Mouse (Mus musculus): Measurements from ENCODE around the gene Hist1h2aa. TPM values are rescaled to one million over a fixed set of nuclear protein-coding genes. Genes with fewer than 3 reads are reported as not detected.

The Hist1h2aa gene
- not detected for polyA plus RNA-seq (2014; fragmentation: Illumina TruSeq; extraction: RNeasy Lipid Tissue Mini Kit (QIAGEN cat#74804); ENCODE audit: low read depth, low replicate concordance)

DNA sequence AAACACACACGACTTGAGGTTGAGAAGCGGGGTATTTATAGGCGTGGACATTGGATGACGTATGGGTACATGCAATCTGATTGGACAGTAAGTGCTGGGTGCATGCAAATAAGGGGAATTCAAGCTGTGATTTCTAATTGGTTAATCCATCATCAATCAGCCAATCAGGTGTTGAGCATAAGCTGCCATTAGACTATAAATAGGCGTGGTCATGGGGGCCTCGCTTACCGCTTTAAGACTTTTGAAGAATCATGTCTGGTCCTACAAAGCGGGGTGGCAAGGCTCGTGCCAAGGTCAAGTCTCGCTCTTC lies at the start of gene Hist1h2aa:
TSS of gene Hist1h2aa (plus strand) at position 252 of the 310 bp plus-strand sequence.

DNA sequence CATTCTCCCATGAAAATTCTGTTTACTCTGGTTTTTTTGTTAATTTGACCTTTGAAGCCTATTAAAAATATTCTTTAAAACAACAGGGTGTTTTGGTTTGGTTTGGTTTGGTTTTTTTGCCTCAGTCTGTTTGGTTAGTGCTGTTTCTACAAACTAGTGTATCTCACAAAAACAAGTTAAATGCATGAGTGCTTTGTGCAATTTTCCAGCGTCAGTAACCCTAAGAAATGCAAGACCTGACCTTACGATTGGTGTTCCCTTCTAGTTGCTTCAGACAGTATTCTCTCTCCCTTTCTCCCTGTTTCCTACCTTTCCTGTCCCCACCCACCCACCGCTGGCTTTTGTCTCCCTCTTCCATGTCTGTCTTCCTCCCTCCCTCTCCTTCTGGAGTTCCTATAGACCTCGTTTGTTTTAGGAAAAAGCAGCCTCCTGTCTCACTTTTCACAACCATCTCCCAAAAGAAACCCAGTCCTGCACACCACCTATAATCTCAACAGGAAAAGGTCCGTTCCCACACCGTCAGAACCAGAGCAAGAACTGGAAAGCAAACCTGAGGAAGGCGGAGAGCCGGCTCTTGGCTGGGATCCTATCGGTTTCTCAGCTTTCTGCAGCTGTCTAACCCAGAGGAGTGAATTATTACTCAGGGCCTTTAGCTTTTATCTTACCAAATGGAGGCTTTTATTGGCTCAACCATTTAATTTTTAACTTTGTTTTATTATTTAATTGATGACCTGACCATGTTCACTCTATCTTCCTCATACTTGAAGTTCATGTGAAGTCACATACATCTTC lies 19.7 kb upstream of the Hist1h2aa start, which contains the start of gene Slc17a4:
TSS of gene Slc17a4 (minus strand) at position 634 of the 792 bp plus-strand sequence.

GRCm38 (mm10) chr13:23933421-23934210 lies 646 bp upstream of the Hist1h2aa start, which contains the start of gene Hist1h2ba:
Gene Hist1h2ba (minus strand): TSS chr13:23934156.

Other genes with a start within 250 kb of the Hist1h2aa start
- gene Hist1h1t, start 238.6 kb upstream of the Hist1h2aa start, polyA plus RNA-seq (2014; fragmentation: Illumina TruSeq; extraction: RNeasy Lipid Tissue Mini Kit (QIAGEN cat#74804); ENCODE audit: low read depth, low replicate concordance) = 0.91 TPM
- 3.9 TPM for gene Hist1h4c, start 236.0 kb upstream of the Hist1h2aa start, polyA plus RNA-seq (2014; fragmentation: Illumina TruSeq; extraction: RNeasy Lipid Tissue Mini Kit (QIAGEN cat#74804); ENCODE audit: low read depth, low replicate concordance)
- gene Hfe, start 223.6 kb upstream of the Hist1h2aa start, polyA plus RNA-seq (2014; fragmentation: Illumina TruSeq; extraction: RNeasy Lipid Tissue Mini Kit (QIAGEN cat#74804); ENCODE audit: low read depth, low replicate concordance) = 13.3 TPM
- gene Hist1h1c, start 195.7 kb upstream of the Hist1h2aa start, polyA plus RNA-seq (2014; fragmentation: Illumina TruSeq; extraction: RNeasy Lipid Tissue Mini Kit (QIAGEN cat#74804); ENCODE audit: low read depth, low replicate concordance) = 1.8 TPM
- not detected for gene Hist1h3c, start 188.9 kb upstream of the Hist1h2aa start, polyA plus RNA-seq (2014; fragmentation: Illumina TruSeq; extraction: RNeasy Lipid Tissue Mini Kit (QIAGEN cat#74804); ENCODE audit: low read depth, low replicate concordance)
- gene Hist1h2bb, start 187.7 kb upstream of the Hist1h2aa start, polyA plus RNA-seq (2014; fragmentation: Illumina TruSeq; extraction: RNeasy Lipid Tissue Mini Kit (QIAGEN cat#74804); ENCODE audit: low read depth, low replicate concordance) = not detected
- gene Hist1h2ab, start 183.3 kb upstream of the Hist1h2aa start, polyA plus RNA-seq (2014; fragmentation: Illumina TruSeq; extraction: RNeasy Lipid Tissue Mini Kit (QIAGEN cat#74804); ENCODE audit: low read depth, low replicate concordance) = not detected
- gene Hist1h3b, start 182.2 kb upstream of the Hist1h2aa start, polyA plus RNA-seq (2014; fragmentation: Illumina TruSeq; extraction: RNeasy Lipid Tissue Mini Kit (QIAGEN cat#74804); ENCODE audit: low read depth, low replicate concordance) = not detected
- not detected for gene Hist1h4b, start 177.4 kb upstream of the Hist1h2aa start, polyA plus RNA-seq (2014; fragmentation: Illumina TruSeq; extraction: RNeasy Lipid Tissue Mini Kit (QIAGEN cat#74804); ENCODE audit: low read depth, low replicate concordance)
- gene Hist1h4a, start 173.2 kb upstream of the Hist1h2aa start, polyA plus RNA-seq (2014; fragmentation: Illumina TruSeq; extraction: RNeasy Lipid Tissue Mini Kit (QIAGEN cat#74804); ENCODE audit: low read depth, low replicate concordance) = 3.1 TPM
- gene Hist1h3a, start 172.1 kb upstream of the Hist1h2aa start, polyA plus RNA-seq (2014; fragmentation: Illumina TruSeq; extraction: RNeasy Lipid Tissue Mini Kit (QIAGEN cat#74804); ENCODE audit: low read depth, low replicate concordance) = not detected
- not detected for gene Hist1h1a, start 170.8 kb upstream of the Hist1h2aa start, polyA plus RNA-seq (2014; fragmentation: Illumina TruSeq; extraction: RNeasy Lipid Tissue Mini Kit (QIAGEN cat#74804); ENCODE audit: low read depth, low replicate concordance)
- 4.5 TPM for gene Trim38, start 164.5 kb upstream of the Hist1h2aa start, polyA plus RNA-seq (2014; fragmentation: Illumina TruSeq; extraction: RNeasy Lipid Tissue Mini Kit (QIAGEN cat#74804); ENCODE audit: low read depth, low replicate concordance)
- gene Slc17a2, start 127.5 kb upstream of the Hist1h2aa start, polyA plus RNA-seq (2014; fragmentation: Illumina TruSeq; extraction: RNeasy Lipid Tissue Mini Kit (QIAGEN cat#74804); ENCODE audit: low read depth, low replicate concordance) = 0.25 TPM
- 0.57 TPM for gene Slc17a3, start 95.0 kb upstream of the Hist1h2aa start, polyA plus RNA-seq (2014; fragmentation: Illumina TruSeq; extraction: RNeasy Lipid Tissue Mini Kit (QIAGEN cat#74804); ENCODE audit: low read depth, low replicate concordance)
- gene Slc17a1, start 66.7 kb upstream of the Hist1h2aa start, polyA plus RNA-seq (2014; fragmentation: Illumina TruSeq; extraction: RNeasy Lipid Tissue Mini Kit (QIAGEN cat#74804); ENCODE audit: low read depth, low replicate concordance) = 0.53 TPM
- not detected for gene Slc17a4, start 19.5 kb upstream of the Hist1h2aa start, polyA plus RNA-seq (2014; fragmentation: Illumina TruSeq; extraction: RNeasy Lipid Tissue Mini Kit (QIAGEN cat#74804); ENCODE audit: low read depth, low replicate concordance)
- gene Hist1h2ba, start 306 bp upstream of the Hist1h2aa start, polyA plus RNA-seq (2014; fragmentation: Illumina TruSeq; extraction: RNeasy Lipid Tissue Mini Kit (QIAGEN cat#74804); ENCODE audit: low read depth, low replicate concordance) = not detected
- gene Scgn, start 56.8 kb downstream of the Hist1h2aa start, polyA plus RNA-seq (2014; fragmentation: Illumina TruSeq; extraction: RNeasy Lipid Tissue Mini Kit (QIAGEN cat#74804); ENCODE audit: low read depth, low replicate concordance) = 54.6 TPM

All from testis, adult 10 weeks (tissue).